ENCODE assay signal across 8 mouse cellular contexts in genomic region chr12:118930386-118931318, GRCm38 (mm10). TPM values are rescaled to one million over a fixed set of nuclear protein-coding genes. Genes with fewer than 3 reads are reported as not detected.
DNase-seq lines count a peak whose midpoint lies in the region; ATAC-seq lines count a peak whose summit lies in the region.

No protein-coding gene starts in this region.

- no peaks in the 10 kb centered on the region for H3K9me3 ChIP-seq in embryonic facial prominence, embryonic 13.5 days
- no peaks in the 10 kb centered on the region for H3K9me3 ChIP-seq in heart, embryonic 14.5 days (ENCODE audit: control insufficient read depth, low read length)
- no peaks in the 10 kb centered on the region for H3K9me3 ChIP-seq in kidney, embryonic 15.5 days (replicated peaks)
- H3K9me3 ChIP-seq in limb, embryonic 12.5 days: no peaks in the 10 kb centered on the region
- H3K9me3 ChIP-seq in stomach, embryonic 14.5 days (ENCODE audit: control insufficient read depth, low read depth, low read length): no peaks in the 10 kb centered on the region

- WGBS in embryonic facial prominence, embryonic 13.5 days: 21% methylated on average over 13 of the region's 13 CpGs
- 22% methylated on average over 13 of the region's 13 CpGs for WGBS in heart, embryonic 14.5 days
- WGBS in kidney, embryonic 15.5 days: 22% methylated on average over 13 of the region's 13 CpGs
- 24% methylated on average over 13 of the region's 13 CpGs for WGBS in limb, embryonic 12.5 days
- WGBS in stomach, embryonic 14.5 days: 20% methylated on average over 13 of the region's 13 CpGs

- no peaks in the 10 kb centered on the region for H3K36me3 ChIP-seq in embryonic facial prominence, embryonic 13.5 days
- no peaks in the 10 kb centered on the region for H3K36me3 ChIP-seq in heart, embryonic 14.5 days (ENCODE audit: control insufficient read depth, insufficient read depth, low read length)
- H3K36me3 ChIP-seq in kidney, embryonic 15.5 days: no peaks in the 10 kb centered on the region
- no peaks in the 10 kb centered on the region for H3K36me3 ChIP-seq in limb, embryonic 12.5 days
- no peaks in the 10 kb centered on the region for H3K36me3 ChIP-seq in stomach, embryonic 14.5 days (ENCODE audit: control insufficient read depth, insufficient read depth, low read length)

- no peak overlapping the region for H3K4me3 ChIP-seq in embryonic facial prominence, embryonic 13.5 days
- H3K4me3 ChIP-seq in heart, embryonic 14.5 days (ENCODE audit: control insufficient read depth in 1 of 2, insufficient read depth in 1 of 2, low read depth in 1 of 2, low read length in 2 of 2): no peak overlapping the region
- H3K4me3 ChIP-seq in kidney, embryonic 15.5 days (replicated peaks): peak overlapping the region; percentile 15; the same call in 1 of the 2 replicates
- H3K4me3 ChIP-seq in limb, embryonic 12.5 days (replicated peaks): peak overlapping the region; percentile 19
- no peak overlapping the region for H3K4me3 ChIP-seq in stomach, embryonic 14.5 days (ENCODE audit: low read depth, low read length)

- peak overlapping the region; percentile 27; the same call in 1 of the 2 replicates for H3K9ac ChIP-seq in embryonic facial prominence, embryonic 13.5 days
- H3K9ac ChIP-seq in heart, embryonic 14.5 days (ENCODE audit: low read length): peak overlapping the region; percentile 18; the same call in 1 of the 2 replicates
- H3K9ac ChIP-seq in kidney, embryonic 15.5 days: no peak overlapping the region
- no peak overlapping the region for H3K9ac ChIP-seq in limb, embryonic 12.5 days (replicated peaks)
- no peak overlapping the region for H3K9ac ChIP-seq in stomach, embryonic 14.5 days (replicated peaks; ENCODE audit: low read depth, low read length)

- DNase-seq in A20 (ENCODE audit: low read depth, low spot score): peak; percentile 75
- peak; percentile 56 for DNase-seq in adrenal gland, adult 2 months

- H3K27me3 ChIP-seq in embryonic facial prominence, embryonic 13.5 days: no peaks in the 10 kb centered on the region
- H3K27me3 ChIP-seq in heart, embryonic 14.5 days (ENCODE audit: control insufficient read depth, insufficient read depth, low read length): no peaks in the 10 kb centered on the region
- H3K27me3 ChIP-seq in kidney, embryonic 15.5 days: no peaks in the 10 kb centered on the region; the same call in 1 of the 2 replicates
- H3K27me3 ChIP-seq in limb, embryonic 12.5 days: 0 out of 2 replicates have a peak, but pooled peaks cover 6% of the 10 kb centered on the region
- H3K27me3 ChIP-seq in stomach, embryonic 14.5 days (ENCODE audit: control insufficient read depth, insufficient read depth, low read length): no peaks in the 10 kb centered on the region

- peak overlapping the region; percentile 44 for H3K4me2 ChIP-seq in embryonic facial prominence, embryonic 13.5 days
- peak overlapping the region; percentile 45; the same call in 1 of the 2 replicates for H3K4me2 ChIP-seq in heart, embryonic 14.5 days (ENCODE audit: low read length)
- peak overlapping the region; percentile 41 for H3K4me2 ChIP-seq in kidney, embryonic 15.5 days
- H3K4me2 ChIP-seq in limb, embryonic 12.5 days: peak overlapping the region; percentile 43
- peak overlapping the region; percentile 32 for H3K4me2 ChIP-seq in stomach, embryonic 14.5 days (replicated peaks; ENCODE audit: low read depth, low read length)

- no peaks in the 10 kb centered on the region for H3K4me1 ChIP-seq in embryonic facial prominence, embryonic 13.5 days
- H3K4me1 ChIP-seq in heart, embryonic 14.5 days (ENCODE audit: control insufficient read depth in 2 of 2, insufficient read depth in 2 of 2, low read length in 2 of 2): 0 out of 4 replicates have a peak, but pooled peaks cover 0 to 2% of the 10 kb centered on the region in 2 experiments
- peaks cover 5% of the 10 kb centered on the region; the same call in 1 of the 2 replicates for H3K4me1 ChIP-seq in kidney, embryonic 15.5 days
- peaks cover 3% of the 10 kb centered on the region; the same call in 1 of the 2 replicates for H3K4me1 ChIP-seq in limb, embryonic 12.5 days (replicated peaks)
- peaks cover 2% of the 10 kb centered on the region; the same call in 1 of the 2 replicates for H3K4me1 ChIP-seq in stomach, embryonic 14.5 days (ENCODE audit: control insufficient read depth, insufficient read depth, low read length)

- ATAC-seq in embryonic facial prominence, embryonic 13.5 days (ENCODE audit: insufficient number of reproducible peaks, insufficient read depth, low FRiP score, low TSS enrichment, low read depth): no peak; the same call in 1 of the 2 replicates
- ATAC-seq in heart, embryonic 14.5 days (ENCODE audit: insufficient number of reproducible peaks, insufficient read depth, low FRiP score, low read depth): no peak
- ATAC-seq in kidney, embryonic 15.5 days (replicated peaks; ENCODE audit: low FRiP score): peak; percentile 76
- ATAC-seq in limb, embryonic 12.5 days (ENCODE audit: insufficient number of reproducible peaks, insufficient read depth, low FRiP score, low TSS enrichment, low read depth): peak; percentile 65; the same call in 1 of the 2 replicates
- ATAC-seq in monocyte, adult 5-6 weeks (replicated peaks; ENCODE audit: insufficient number of reproducible peaks, low FRiP score, low TSS enrichment, poor library complexity, severe bottlenecking): peak; percentile 54; the same call in 1 of the 2 replicates
- ATAC-seq in stomach, embryonic 14.5 days (ENCODE audit: insufficient number of reproducible peaks, insufficient read depth, low FRiP score, low read depth): peak; percentile 28; the same call in 1 of the 2 replicates

- H3K27ac ChIP-seq in embryonic facial prominence, embryonic 13.5 days: no peak overlapping the region
- no peak overlapping the region for H3K27ac ChIP-seq in heart, embryonic 14.5 days (replicated peaks in 1 of 2; ENCODE audit: control insufficient read depth in 1 of 2, insufficient read depth in 1 of 2, low read depth in 2 of 2, low read length in 2 of 2)
- no peak overlapping the region for H3K27ac ChIP-seq in kidney, embryonic 15.5 days
- H3K27ac ChIP-seq in limb, embryonic 12.5 days: no peak overlapping the region
- no peak overlapping the region for H3K27ac ChIP-seq in stomach, embryonic 14.5 days (ENCODE audit: low read length)

RNA-seq across cellular contexts. Expression of gene Abcb5, which starts 35.6 kb away (rescaled TPM):
- not detected for total RNA-seq in adrenal gland, adult 2 months (2021)
- not detected in 2 replicates for polyA plus RNA-seq in adrenal gland, adult 2 months (2012; rRNA removed)
- not detected in 2 replicates for polyA plus RNA-seq in embryonic facial prominence, embryonic 13.5 days (2015; fragmentation: Nextera tagmentation; extraction: Ambion mirVana)
- 0.08 TPM in 1 of 2 replicates, not detected in the other for polyA plus RNA-seq in heart, embryonic 14.5 days (2014; fragmentation: Nextera tagmentation; extraction: Ambion mirVana)
- not detected in 2 replicates for polyA plus RNA-seq in kidney, embryonic 15.5 days (2015; fragmentation: Nextera tagmentation; extraction: Ambion mirVana)
- not detected in 2 replicates for polyA plus RNA-seq in limb, embryonic 12.5 days (2016; fragmentation: Nextera tagmentation; extraction: Ambion mirVana)
- total RNA-seq in monocyte, adult 5-6 weeks (2017): not detected in 3 replicates
- polyA plus RNA-seq in stomach, embryonic 14.5 days (2014; fragmentation: Nextera tagmentation; extraction: Ambion mirVana): not detected in 2 replicates

Comparison
In these comparisons a context has a peak if more than half of its experiments do, and no peak if none do; other contexts are left out.
1. ATAC-seq: peak in kidney, embryonic 15.5 days (single experiment), limb, embryonic 12.5 days (single experiment), monocyte, adult 5-6 weeks (single experiment) and stomach, embryonic 14.5 days (single experiment); none in embryonic facial prominence, embryonic 13.5 days (single experiment) and heart, embryonic 14.5 days (single experiment).
2. H3K4me3 ChIP-seq: peak in kidney, embryonic 15.5 days (single experiment) and limb, embryonic 12.5 days (single experiment); none in embryonic facial prominence, embryonic 13.5 days (single experiment), heart, embryonic 14.5 days (0 of 2) and stomach, embryonic 14.5 days (single experiment).
3. H3K9ac ChIP-seq: peak in embryonic facial prominence, embryonic 13.5 days (single experiment) and heart, embryonic 14.5 days (single experiment); none in kidney, embryonic 15.5 days (single experiment), limb, embryonic 12.5 days (single experiment) and stomach, embryonic 14.5 days (single experiment).
4. Peak in every context shown above with its lines, with median percentiles within 50 percentile points of each other: H3K4me2 ChIP-seq.